Mouse (Mus musculus): ENCODE data around the gene Mdm1. TPM values are rescaled to one million over a fixed set of nuclear protein-coding genes. Genes with fewer than 3 reads are reported as not detected.
"Not testable (repeated sequence)": the region's sequence is repeated elsewhere in the genome, so short reads cannot be mapped to it uniquely, and the experiment has no call there.

Mdm1 gene
- polyA plus RNA-seq, 1 experiment from 2014 or later: 25.1 TPM

DNA sequence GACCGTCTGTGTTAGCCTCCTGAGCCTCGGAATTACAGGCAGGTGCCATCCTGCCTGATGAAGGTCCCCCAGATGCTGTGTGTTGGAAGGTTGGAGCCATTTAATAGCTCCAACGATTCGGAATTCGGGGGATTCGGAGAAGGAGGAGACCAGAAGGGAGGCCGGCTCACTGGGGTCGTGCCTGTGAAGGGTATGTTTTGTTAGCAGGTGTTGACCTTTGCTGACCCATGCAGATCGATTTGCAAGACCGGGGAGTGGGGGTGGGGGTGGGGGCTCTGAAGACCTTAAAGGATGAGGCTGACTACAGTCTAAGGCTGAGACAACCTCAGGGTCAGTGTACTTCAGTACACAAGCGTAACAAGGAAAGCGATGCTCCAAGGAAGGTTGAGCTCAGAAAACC lies 27.6 kb downstream of the Mdm1 start:
- Histone ChIP-seq H3K9ac (replicated peaks) (no peak overlapping the region), H3K27ac (replicated peaks) (no peak overlapping the region), H3K9me3 (replicated peaks) (no peaks in the 10 kb centered on the region), H3K27me3 (replicated peaks) (no peaks in the 10 kb centered on the region), H3K36me3 (peaks cover 13% of the 10 kb centered on the region), H3K4me3 (replicated peaks) (no peak overlapping the region), H3K4me1 (no peaks in the 10 kb centered on the region), H3K4me2 (no peak overlapping the region)
- no peak for ATAC-seq (ENCODE audit: low FRiP score)
- WGBS: 58% methylated on average over 12 of the region's 12 CpGs

DNA sequence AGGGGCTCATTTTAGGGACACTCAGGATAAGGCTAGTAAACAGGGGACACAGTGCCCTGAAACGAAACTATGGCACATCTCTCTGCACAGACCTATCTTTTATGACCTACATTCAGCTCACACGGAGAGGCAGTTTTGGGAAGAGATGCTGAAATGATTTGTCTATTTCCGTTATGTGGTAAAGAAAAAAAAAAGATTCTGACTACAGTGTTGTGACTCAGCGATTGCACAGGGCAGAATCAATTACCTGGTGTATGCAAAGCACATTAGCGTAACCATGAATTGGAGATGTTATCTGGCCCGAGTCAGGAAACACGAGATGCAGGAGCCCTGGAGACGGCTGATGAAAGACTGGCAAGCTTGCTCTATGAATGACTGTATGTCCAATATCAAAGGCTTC lies 30.8 kb downstream of the Mdm1 start:
- no peaks in the 10 kb centered on the region for H3K4me1 ChIP-seq

DNA sequence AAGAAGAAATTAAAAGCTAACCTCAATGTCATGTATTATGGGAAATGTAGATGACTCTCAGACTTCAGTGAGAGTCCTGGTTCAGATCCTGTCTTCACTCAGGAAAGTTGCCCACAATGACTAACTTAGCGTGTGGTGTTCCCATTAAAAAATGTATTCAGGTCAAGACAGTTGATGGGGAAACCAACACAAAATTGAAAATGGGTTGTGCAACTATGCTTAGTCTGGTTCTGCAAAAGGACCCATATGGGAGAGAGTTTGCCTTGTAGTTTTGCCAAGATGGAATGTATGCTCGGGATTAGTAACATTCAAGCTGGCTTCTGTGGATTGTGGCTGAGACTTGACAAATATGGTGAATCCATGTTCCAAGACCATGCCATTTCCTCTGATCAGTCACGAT lies 31.3 kb downstream of the Mdm1 start:
- H3K4me1 ChIP-seq: no peaks in the 10 kb centered on the region

More for the DNA sequence above, 30.8 kb downstream of the Mdm1 start:
- Histone ChIP-seq H3K36me3 (0 out of 2 replicates have a peak, but pooled peaks cover 2% of the 10 kb centered on the region), H3K27me3 (replicated peaks) (no peaks in the 10 kb centered on the region), H3K9me3 (replicated peaks) (no peaks in the 10 kb centered on the region), H3K4me2 (no peak overlapping the region), H3K9ac (replicated peaks) (no peak overlapping the region), H3K27ac (replicated peaks) (no peak overlapping the region), H3K4me3 (replicated peaks) (no peak overlapping the region)
- WGBS: 77% methylated on average over 8 of the region's 8 CpGs
- ATAC-seq (ENCODE audit: low FRiP score): no peak

GRCm38 (mm10) chr10:118175542-118175941 lies 33.9 kb downstream of the Mdm1 start:
- not testable (repeated sequence) for H3K27me3 ChIP-seq (replicated peaks); H3K9ac ChIP-seq (replicated peaks); H3K4me2 ChIP-seq; H3K36me3 ChIP-seq; H3K9me3 ChIP-seq (replicated peaks); H3K4me1 ChIP-seq; H3K4me3 ChIP-seq (replicated peaks); H3K27ac ChIP-seq (replicated peaks); ATAC-seq (ENCODE audit: low FRiP score)
- 90% methylated on average over 4 of the region's 4 CpGs for WGBS

More for the DNA sequence above, 31.3 kb downstream of the Mdm1 start:
- Histone ChIP-seq H3K4me3 (replicated peaks) (no peak overlapping the region), H3K27me3 (replicated peaks) (no peaks in the 10 kb centered on the region), H3K9ac (replicated peaks) (no peak overlapping the region), H3K4me2 (no peak overlapping the region), H3K27ac (replicated peaks) (no peak overlapping the region), H3K9me3 (replicated peaks) (no peaks in the 10 kb centered on the region), H3K36me3 (0 out of 2 replicates have a peak, but pooled peaks cover 2% of the 10 kb centered on the region)
- 95% methylated on average over 3 of the region's 3 CpGs for WGBS
- no peak for ATAC-seq (ENCODE audit: low FRiP score)

DNA sequence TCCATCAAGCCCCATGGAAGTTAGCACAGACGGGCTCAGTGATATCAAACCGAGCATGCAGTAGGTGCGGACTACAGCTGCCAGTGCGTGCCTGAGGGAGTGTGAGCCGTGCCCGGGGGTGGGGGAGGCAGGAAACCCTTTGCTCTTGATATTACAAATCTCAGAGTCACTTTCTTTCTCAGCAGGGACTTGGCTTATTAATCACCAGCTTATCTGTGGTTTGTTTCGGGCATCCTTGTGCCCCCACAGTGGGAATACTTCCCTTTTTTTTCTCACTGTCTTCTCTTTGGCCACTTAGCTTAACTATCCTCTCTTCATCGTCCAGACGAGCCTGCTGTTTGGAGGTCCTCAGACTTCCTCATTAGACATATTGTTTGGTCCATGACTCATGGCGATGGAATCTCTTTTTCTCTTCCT lies 37.1 kb downstream of the Mdm1 start:
- ATAC-seq (ENCODE audit: low FRiP score): no peak
- Histone ChIP-seq H3K4me1 (no peaks in the 10 kb centered on the region), H3K27me3 (replicated peaks) (no peaks in the 10 kb centered on the region), H3K9me3 (replicated peaks) (no peaks in the 10 kb centered on the region), H3K9ac (replicated peaks) (no peak overlapping the region), H3K36me3 (no peaks in the 10 kb centered on the region), H3K27ac (replicated peaks) (no peak overlapping the region), H3K4me2 (no peak overlapping the region), H3K4me3 (replicated peaks) (no peak overlapping the region)
- WGBS: 80% methylated on average over 10 of the region's 10 CpGs

DNA sequence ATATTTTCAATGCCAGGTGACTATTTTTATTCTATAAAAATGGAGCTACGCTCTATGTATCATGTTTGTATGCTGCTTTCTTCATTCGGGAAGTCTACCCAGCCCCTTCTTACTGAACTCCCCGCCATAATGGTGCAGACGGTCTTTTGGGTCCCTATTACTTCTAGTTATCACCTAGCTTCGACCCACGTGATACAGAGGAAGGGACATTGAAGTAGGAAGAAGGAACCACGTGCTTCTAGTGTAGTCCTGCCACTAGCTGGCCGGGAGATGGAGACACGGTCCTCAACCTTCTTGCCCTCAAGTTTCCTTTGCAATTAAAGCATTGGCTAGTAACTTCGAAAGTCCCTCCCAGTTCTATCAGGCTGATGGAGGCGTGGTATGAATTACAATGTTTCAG lies 37.7 kb downstream of the Mdm1 start:
- Histone ChIP-seq H3K27ac (replicated peaks) (no peak overlapping the region), H3K4me2 (no peak overlapping the region), H3K9ac (replicated peaks) (no peak overlapping the region), H3K27me3 (replicated peaks) (no peaks in the 10 kb centered on the region), H3K36me3 (no peaks in the 10 kb centered on the region), H3K9me3 (replicated peaks) (no peaks in the 10 kb centered on the region), H3K4me3 (replicated peaks) (no peak overlapping the region), H3K4me1 (no peaks in the 10 kb centered on the region)
- WGBS: 92% methylated on average over 11 of the region's 11 CpGs
- no peak for ATAC-seq (ENCODE audit: low FRiP score)

- H3K4me2 ChIP-seq; H3K27ac ChIP-seq (replicated peaks); H3K4me3 ChIP-seq (replicated peaks); H3K9me3 ChIP-seq (replicated peaks); ATAC-seq (ENCODE audit: low FRiP score); H3K4me1 ChIP-seq; H3K27me3 ChIP-seq (replicated peaks); H3K36me3 ChIP-seq; H3K9ac ChIP-seq (replicated peaks): not testable (repeated sequence)
- 33% methylated on average over 3 of the region's 3 CpGs for WGBS
These were observed 53.5 kb downstream of the Mdm1 start for GRCm38 (mm10) chr10:118195150-118195549.

DNA sequence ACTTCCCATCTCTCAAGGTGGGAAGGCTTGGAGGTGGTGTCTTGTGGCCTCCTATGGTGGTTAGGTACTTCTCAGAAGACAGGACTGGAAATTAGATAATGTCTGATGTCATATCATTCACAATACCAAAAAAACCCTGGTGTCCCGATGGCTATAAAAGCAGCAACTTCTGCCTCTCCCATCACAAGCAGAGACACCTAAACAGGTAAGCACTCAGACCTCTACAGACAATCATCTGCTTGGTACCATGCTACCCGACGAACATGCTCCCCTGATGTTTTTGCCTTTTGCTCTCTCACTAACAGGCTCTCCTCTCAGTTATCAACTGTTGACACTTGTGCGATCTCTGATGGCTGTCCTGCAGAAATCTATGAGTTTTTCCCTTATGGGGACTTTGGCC lies 63.0 kb downstream of the Mdm1 start, which contains the start of gene Il22:
Gene Il22 (plus strand): TSS at position 301 of the 400 bp plus-strand sequence.
- Histone ChIP-seq H3K27me3 (replicated peaks) (no peaks in the 10 kb centered on the region), H3K27ac (replicated peaks) (no peak within 1 kb of the TSS), H3K9ac (replicated peaks) (no peak within 1 kb of the TSS), H3K4me3 (replicated peaks) (no peak within 1 kb of the TSS), H3K9me3 (replicated peaks) (no peaks in the 10 kb centered on the region), H3K36me3 (no peaks in the 10 kb centered on the region), H3K4me1 (no peaks in the 10 kb centered on the region), H3K4me2 (no peak within 1 kb of the TSS)
- ATAC-seq (ENCODE audit: low FRiP score): no peak
- WGBS: 93% methylated on average over 4 of the region's 4 CpGs

DNA sequence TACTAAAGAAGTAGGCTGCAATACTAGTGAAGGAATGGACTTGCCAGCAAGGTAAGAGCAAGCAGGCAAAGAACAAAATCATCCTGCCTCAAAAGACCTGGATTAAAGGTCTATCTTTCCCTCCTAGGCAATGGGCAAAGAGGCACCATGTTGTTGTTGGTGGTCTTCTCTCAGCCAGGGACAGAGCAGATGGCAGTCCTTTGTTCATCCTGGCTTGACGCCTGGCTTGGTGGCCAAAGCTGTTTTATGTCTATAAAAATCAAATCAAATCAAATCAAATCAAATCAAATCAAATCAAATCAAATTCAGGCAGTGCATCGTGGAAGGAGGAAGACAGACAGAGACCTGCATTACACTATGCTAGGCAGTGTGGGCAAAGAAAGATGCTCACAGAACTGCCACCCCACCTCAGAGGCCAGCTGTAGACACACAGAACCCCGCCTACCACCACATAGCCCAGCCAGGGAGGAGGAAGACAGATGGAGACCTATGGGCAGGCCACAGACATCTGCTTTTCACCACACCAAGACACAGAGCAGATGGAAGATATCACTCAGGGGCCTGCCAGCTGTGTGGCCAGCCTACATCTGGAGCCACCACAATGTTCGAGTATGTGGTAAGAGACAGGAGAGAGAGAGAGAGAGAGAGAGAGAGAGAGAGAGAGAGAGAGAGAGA lies 74.2 kb downstream of the Mdm1 start:
- H3K4me1 ChIP-seq; H3K4me3 ChIP-seq (replicated peaks); H3K27ac ChIP-seq (replicated peaks); H3K4me2 ChIP-seq; H3K9ac ChIP-seq (replicated peaks); H3K27me3 ChIP-seq (replicated peaks); H3K36me3 ChIP-seq; ATAC-seq (ENCODE audit: low FRiP score); H3K9me3 ChIP-seq (replicated peaks): not testable (repeated sequence)
- 78% methylated on average over 2 of the region's 4 CpGs for WGBS

Other genes with a start within 250 kb of the Mdm1 start
- 0.22 TPM in 1 of 2 replicates, not detected in the other for gene Il22, start 63.1 kb downstream of the Mdm1 start, polyA plus RNA-seq (2015; fragmentation: Nextera tagmentation; extraction: Ambion mirVana)
- 0.15 and 0.22 TPM in 2 replicates for gene Gm32717, start 99.0 kb downstream of the Mdm1 start, polyA plus RNA-seq (2015; fragmentation: Nextera tagmentation; extraction: Ambion mirVana)
- 0.15 and 0.22 TPM in 2 replicates for gene Gm32802, start 116.9 kb downstream of the Mdm1 start, polyA plus RNA-seq (2015; fragmentation: Nextera tagmentation; extraction: Ambion mirVana)
- gene Iltifb, start 153.2 kb downstream of the Mdm1 start, polyA plus RNA-seq (2015; fragmentation: Nextera tagmentation; extraction: Ambion mirVana): not detected in 2 replicates
- not detected in 2 replicates for gene Gm9040, start 185.2 kb downstream of the Mdm1 start, polyA plus RNA-seq (2015; fragmentation: Nextera tagmentation; extraction: Ambion mirVana)
- not detected in 2 replicates for gene Gm9044, start 190.6 kb downstream of the Mdm1 start, polyA plus RNA-seq (2015; fragmentation: Nextera tagmentation; extraction: Ambion mirVana)
- gene Gm9045, start 196.0 kb downstream of the Mdm1 start, polyA plus RNA-seq (2015; fragmentation: Nextera tagmentation; extraction: Ambion mirVana): 0.09 TPM in 1 of 2 replicates, not detected in the other
- gene Gm9046, start 201.4 kb downstream of the Mdm1 start, polyA plus RNA-seq (2015; fragmentation: Nextera tagmentation; extraction: Ambion mirVana): not detected in 2 replicates
- gene Gm9048, start 206.9 kb downstream of the Mdm1 start, polyA plus RNA-seq (2015; fragmentation: Nextera tagmentation; extraction: Ambion mirVana): not detected in 2 replicates
- 0.09 TPM in 1 of 2 replicates, not detected in the other for gene Gm9049, start 212.3 kb downstream of the Mdm1 start, polyA plus RNA-seq (2015; fragmentation: Nextera tagmentation; extraction: Ambion mirVana)